Mouse (Mus musculus): Measurements from ENCODE around the gene Dcaf17.

GRCm38 (mm10) chr2:71054716-71055115, 412 bp upstream of the Dcaf17 start:
- no peak for TF ChIP-seq CTCF (IDR thresholded peaks at IDR 0.05; ENCODE audit: control insufficient read depth, insufficient read depth, low read length)
- TF ChIP-seq POLR2A (IDR thresholded peaks at IDR 0.05; ENCODE audit: borderline replicate concordance, control insufficient read depth, low read depth, low read length) = no peak

Measured in bone marrow, adult 2 months (tissue).